Mouse (Mus musculus) embryonic facial prominence, embryonic 15.5 days (tissue): ENCODE results near the gene C2. TPM values are rescaled to one million over a fixed set of nuclear protein-coding genes. Genes with fewer than 3 reads are reported as not detected.

Experiments used
- ATAC-seq: fragments of 200-750 bp; cut with Nextera tagmentation; 2 replicates; pipeline ENCODE4 v1.8.0; 2017; ENCODE audit warnings: low read depth, moderate TSS enrichment; ENCODE audit not compliant: insufficient number of reproducible peaks, low FRiP score, low TSS enrichment
- H3K27ac ChIP-seq: fragments of 300-500 bp; sonication (generic); replicated peaks from 2 replicates; pipeline ENCODE4 v1.5.1; 2015; ENCODE audit warnings: mild to moderate bottlenecking, inconsistent platforms
- H3K27me3 ChIP-seq: fragments of 300-500 bp; sonication (generic); 2 replicates; pipeline ENCODE4 v1.6.1; 2015; ENCODE audit warnings: inconsistent platforms
- H3K36me3 ChIP-seq: fragments of 300-500 bp; sonication (generic); 2 replicates; pipeline ENCODE4 v1.6.1; 2015; ENCODE audit warnings: mild to moderate bottlenecking, inconsistent platforms
- H3K4me1 ChIP-seq: fragments of 300-500 bp; sonication (generic); 2 replicates; pipeline ENCODE4 v1.6.1; 2015; ENCODE audit warnings: inconsistent platforms
- H3K4me2 ChIP-seq: fragments of 300-500 bp; sonication (generic); replicated peaks from 2 replicates; pipeline ENCODE4 v1.6.1; 2015; ENCODE audit warnings: mild to moderate bottlenecking, inconsistent platforms
- H3K4me3 ChIP-seq: fragments of 300-500 bp; sonication (generic); replicated peaks from 2 replicates; pipeline ENCODE4 v1.5.1; 2015; ENCODE audit warnings: mild to moderate bottlenecking, inconsistent platforms
- H3K9ac ChIP-seq: fragments of 300-500 bp; sonication (generic); 2 replicates; pipeline ENCODE4 v1.6.1; 2015; ENCODE audit warnings: inconsistent platforms
- H3K9me3 ChIP-seq: fragments of 300-500 bp; sonication (generic); replicated peaks from 2 replicates; pipeline ENCODE4 v1.6.1; 2016; ENCODE audit warnings: inconsistent platforms
- WGBS: fragments of 180-500 bp; shearing (Covaris S2); methylation state at CpG from one replicate; pipeline ENCODE4 v1.1.7; 2015; 5-methylcytosine and 5-hydroxymethylcytosine counted together
- polyA plus RNA-seq: library from polyadenylated mRNA; unstranded; fragments of >200 nt; fragmentation: Nextera tagmentation; extraction: Ambion mirVana; gene quantifications from 2 replicates; pipeline ENCODE4 v1.2.1, GENCODE M21; 2015

The C2 gene
- polyA plus RNA-seq, result 6.7 and 7.3 TPM in 2 replicates

DNA sequence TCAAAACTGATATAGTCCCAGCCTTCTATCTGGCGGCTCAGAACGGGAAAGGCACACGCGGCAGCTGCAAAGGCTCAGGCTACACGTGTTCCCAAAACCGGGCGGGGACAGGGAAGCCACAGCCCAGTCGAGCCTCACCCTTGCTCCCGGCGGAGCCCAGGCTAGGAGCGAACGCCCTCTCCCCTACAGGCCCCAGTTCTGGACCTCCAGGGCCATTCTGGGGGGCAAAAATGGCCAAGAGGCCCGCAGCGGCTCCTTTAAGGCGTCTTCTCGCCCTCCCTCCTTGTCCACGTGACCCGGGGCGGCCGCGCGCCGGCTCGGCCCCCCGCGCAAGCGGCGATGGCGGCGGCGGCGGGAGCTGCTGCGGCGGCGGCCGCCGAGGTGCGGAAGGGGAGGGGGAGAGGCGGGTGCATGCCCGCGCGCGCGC lies at the start of gene C2, which contains the start of gene Ehmt2:
Gene C2 (minus strand): TSS at position 106 of the 427 bp plus-strand sequence.
Gene Ehmt2 (plus strand): TSS at position 310 of the 427 bp plus-strand sequence.
- WGBS, result 0% methylated on average over 43 of the region's 44 CpGs

DNA sequence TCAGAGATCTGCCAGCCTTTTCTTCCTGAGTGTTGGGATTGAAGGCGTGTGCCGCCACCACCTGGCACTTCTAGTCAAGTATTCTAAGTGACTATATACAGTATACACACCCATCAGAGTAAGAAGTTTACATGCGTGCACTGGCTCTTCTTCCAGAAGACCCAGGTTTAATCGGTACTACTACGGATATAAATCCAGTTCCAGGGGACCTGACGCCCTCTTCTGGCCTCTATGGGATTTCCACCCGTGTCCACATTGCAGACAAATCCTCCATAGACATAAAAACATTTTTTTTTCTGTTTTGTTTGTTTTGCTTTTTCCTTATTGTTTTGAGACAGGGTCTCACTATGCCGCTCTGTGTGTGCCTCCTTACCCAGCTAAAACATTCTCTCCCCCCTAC lies 49.5 kb upstream of the C2 start:
- WGBS, result 22% methylated on average over 8 of the region's 8 CpGs
- H3K4me2 ChIP-seq, result no peak overlapping the region
- no peaks in the 10 kb centered on the region for H3K9me3 ChIP-seq
- H3K27me3 ChIP-seq, result no peaks in the 10 kb centered on the region
- H3K9ac ChIP-seq, result no peak overlapping the region
- peaks cover 24% of the 10 kb centered on the region for H3K4me1 ChIP-seq
- H3K4me3 ChIP-seq, result no peak overlapping the region
- no peak overlapping the region for H3K27ac ChIP-seq
- peaks cover 21% of the 10 kb centered on the region for H3K36me3 ChIP-seq
- ATAC-seq, result no peak

More for the DNA sequence above, at the start of gene C2, which contains the start of gene Ehmt2:
- Histone ChIP-seq H3K27ac (peak within 1 kb of the TSS; percentile 97), H3K9ac (peak within 1 kb of the TSS; percentile 90), H3K36me3 (peaks cover 22% of the 10 kb centered on the region), H3K4me1 (peaks cover 30% of the 10 kb centered on the region), H3K4me2 (peak within 1 kb of the TSS; percentile 70), H3K27me3 (no peaks in the 10 kb centered on the region), H3K4me3 (peak within 1 kb of the TSS; percentile 85), H3K9me3 (no peaks in the 10 kb centered on the region)
- peak; percentile 32 for ATAC-seq

DNA sequence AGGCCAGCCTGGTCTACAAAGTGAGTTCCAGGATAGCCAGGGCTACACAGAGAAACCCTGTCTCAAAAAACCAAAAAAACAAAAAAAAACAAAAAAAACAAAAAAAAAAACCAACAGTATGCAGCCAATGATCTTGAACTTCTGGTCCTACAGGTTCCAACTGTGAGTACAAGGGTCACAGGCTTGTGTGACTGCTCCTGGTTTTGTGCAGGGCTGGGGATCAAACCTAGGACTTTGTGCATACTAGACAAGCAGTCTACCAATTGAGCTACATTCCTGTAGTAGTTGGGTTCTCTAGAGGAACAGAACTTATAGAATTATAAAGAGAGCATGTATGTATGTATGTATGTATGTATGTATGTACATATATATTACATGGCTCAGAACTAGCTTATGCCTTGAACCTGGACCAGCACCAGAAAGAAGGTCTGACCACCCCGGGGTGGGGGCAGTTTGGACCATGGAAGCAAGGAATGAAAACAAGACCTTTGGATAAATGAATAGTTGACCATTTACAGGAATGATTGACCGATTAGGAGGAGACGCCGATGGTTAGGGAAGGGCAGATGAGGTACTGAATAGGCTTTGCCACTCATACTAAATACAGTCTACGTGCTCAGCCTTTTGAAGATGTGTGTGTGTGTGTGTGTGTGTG lies 48.5 kb upstream of the C2 start:
- no peak overlapping the region for H3K4me2 ChIP-seq
- H3K27ac ChIP-seq, result no peak overlapping the region
- ATAC-seq, result no peak
- H3K27me3 ChIP-seq, result no peaks in the 10 kb centered on the region
- peaks cover 29% of the 10 kb centered on the region for H3K4me1 ChIP-seq
- no peaks in the 10 kb centered on the region for H3K9me3 ChIP-seq
- no peak overlapping the region for H3K9ac ChIP-seq
- H3K4me3 ChIP-seq, result no peak overlapping the region
- peaks cover 21% of the 10 kb centered on the region for H3K36me3 ChIP-seq
- 90% methylated on average over 5 of the region's 5 CpGs for WGBS

DNA sequence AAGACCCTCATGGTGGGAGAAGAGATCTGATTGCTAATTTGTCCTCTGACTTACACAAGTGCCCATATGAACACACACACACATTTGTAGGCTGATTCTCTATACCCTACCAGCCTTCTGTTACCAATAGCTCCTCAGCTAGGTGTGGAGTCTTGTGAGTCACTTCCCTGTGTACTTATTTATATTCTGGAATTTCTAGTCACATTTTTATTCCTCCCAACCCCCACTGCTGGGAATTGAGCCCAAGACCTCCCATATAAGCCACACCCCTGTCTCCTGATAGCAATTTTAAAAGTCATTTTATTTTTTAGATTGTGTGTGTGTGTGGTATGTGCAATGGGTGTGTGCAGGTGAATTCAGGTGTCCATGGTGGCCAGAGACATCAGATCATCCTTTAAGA lies 46.3 kb upstream of the C2 start:
- Histone ChIP-seq H3K4me3 (no peak overlapping the region), H3K4me2 (no peak overlapping the region), H3K27me3 (no peaks in the 10 kb centered on the region), H3K4me1 (peaks cover 18% of the 10 kb centered on the region), H3K36me3 (peaks cover 5% of the 10 kb centered on the region; the same call in 1 of the 2 replicates), H3K9me3 (no peaks in the 10 kb centered on the region), H3K9ac (no peak overlapping the region), H3K27ac (no peak overlapping the region)
- ATAC-seq, result no peak

DNA sequence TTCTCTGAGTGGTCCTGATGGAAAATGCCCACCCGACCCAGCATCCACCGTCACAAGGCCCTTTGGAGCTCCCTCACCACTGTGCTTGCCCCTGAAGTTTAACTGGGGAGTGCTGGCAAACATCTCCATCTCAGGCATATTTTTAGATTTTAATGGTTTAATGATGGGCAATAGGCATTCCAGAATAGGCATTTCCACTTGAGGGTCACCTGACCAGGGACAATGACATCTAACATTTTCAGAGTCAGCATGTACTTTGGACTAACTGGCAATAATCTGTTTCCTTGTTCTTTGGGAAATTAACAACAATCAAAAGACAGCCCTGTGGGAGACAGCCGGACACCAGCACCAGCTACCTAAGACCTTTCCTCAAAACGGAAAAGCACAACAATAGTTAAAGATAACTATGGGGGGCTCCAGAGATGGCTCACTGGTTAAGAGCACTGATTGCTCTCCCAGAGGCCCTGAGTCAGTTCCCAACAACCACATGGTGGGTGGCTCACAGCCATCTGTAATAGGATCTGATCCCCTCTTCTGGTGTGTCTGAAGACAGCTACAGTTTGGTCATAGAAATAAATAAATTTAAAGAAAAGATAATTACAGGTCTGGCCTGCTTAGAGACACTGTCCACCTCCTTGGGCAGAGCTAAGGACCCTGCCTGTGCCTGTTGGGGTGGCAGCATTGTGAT lies 45.2 kb upstream of the C2 start:
- H3K27me3 ChIP-seq, result no peaks in the 10 kb centered on the region
- no peaks in the 10 kb centered on the region for H3K9me3 ChIP-seq
- peaks cover 18% of the 10 kb centered on the region for H3K4me1 ChIP-seq
- no peak for ATAC-seq
- no peak overlapping the region for H3K4me2 ChIP-seq
- 82% methylated on average over 4 of the region's 4 CpGs for WGBS
- no peak overlapping the region for H3K4me3 ChIP-seq
- H3K36me3 ChIP-seq, result no peaks in the 10 kb centered on the region
- no peak overlapping the region for H3K9ac ChIP-seq
- no peak overlapping the region for H3K27ac ChIP-seq

DNA sequence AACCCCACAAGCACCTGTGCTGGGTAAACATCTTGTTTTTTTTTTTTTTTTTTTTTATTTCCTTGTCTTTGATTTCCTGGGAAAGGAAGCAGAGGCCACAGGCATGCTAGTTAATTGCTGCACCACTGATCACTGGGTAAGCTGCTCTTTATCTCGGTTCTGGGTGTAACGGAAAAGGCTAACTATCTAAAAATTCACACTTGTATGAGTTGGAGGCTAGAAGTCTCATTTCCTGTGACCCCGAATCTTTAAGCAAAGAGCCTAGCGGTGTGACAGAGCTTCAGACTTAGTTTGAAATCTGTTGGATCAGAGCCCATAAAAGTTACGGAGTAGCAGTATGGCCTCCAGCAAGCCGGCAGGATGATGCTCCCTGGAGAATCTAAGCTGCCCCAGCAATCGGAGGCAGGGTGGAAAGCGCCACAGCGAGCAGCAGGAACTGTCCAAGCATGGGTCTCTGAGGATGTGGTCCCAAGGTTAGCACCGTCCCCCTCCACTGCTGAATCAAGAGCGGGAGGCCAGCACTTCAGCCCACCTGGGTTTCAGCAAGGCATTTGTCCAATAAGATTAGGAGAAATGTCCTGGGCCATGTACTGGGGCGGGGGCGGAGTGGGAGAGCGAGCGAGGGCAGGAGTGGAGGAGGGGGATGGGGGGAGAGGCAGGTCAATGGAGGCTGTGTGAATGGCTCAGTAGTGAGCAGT lies 43.4 kb upstream of the C2 start:
- no peaks in the 10 kb centered on the region for H3K27me3 ChIP-seq
- no peak for ATAC-seq
- H3K9ac ChIP-seq, result peak overlapping the region; percentile 7; the same call in 1 of the 2 replicates
- H3K4me1 ChIP-seq, result peaks cover 18% of the 10 kb centered on the region
- WGBS, result 7% methylated on average over 15 of the region's 15 CpGs
- no peaks in the 10 kb centered on the region for H3K9me3 ChIP-seq
- H3K4me3 ChIP-seq, result peak overlapping the region; percentile 25
- H3K27ac ChIP-seq, result no peak overlapping the region
- no peaks in the 10 kb centered on the region for H3K36me3 ChIP-seq
- peak overlapping the region; percentile 46 for H3K4me2 ChIP-seq

DNA sequence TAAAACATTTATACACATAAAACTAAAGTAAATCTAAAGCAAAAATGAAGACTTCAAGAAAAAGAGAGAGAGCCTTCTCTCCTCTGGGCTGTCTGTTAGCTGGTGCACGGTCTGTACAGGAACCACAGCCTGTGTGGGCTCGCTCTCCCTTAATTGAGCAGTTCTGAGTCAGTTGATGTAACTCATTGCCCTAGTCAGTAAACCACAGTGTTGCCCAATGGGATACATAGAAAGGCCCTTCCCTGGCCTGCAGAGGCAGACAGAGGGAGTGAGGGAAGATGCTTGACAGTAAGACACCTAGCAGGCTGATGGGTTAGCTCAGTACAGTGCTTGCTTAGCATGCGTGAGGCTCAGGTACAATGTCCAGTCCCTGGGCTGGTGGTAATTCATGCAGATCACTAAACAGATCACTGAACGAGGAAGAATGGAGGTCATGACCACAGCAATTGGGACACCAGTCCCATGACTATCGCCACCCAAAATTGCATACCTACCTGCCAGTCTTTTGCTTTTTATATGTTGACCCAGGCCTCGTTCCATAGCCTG lies 40.0 kb upstream of the C2 start:
- Histone ChIP-seq H3K27me3 (no peaks in the 10 kb centered on the region), H3K9me3 (no peaks in the 10 kb centered on the region), H3K4me3 (no peak overlapping the region), H3K27ac (no peak overlapping the region), H3K9ac (no peak overlapping the region), H3K4me1 (peaks cover 17% of the 10 kb centered on the region), H3K36me3 (0 out of 2 replicates have a peak, but pooled peaks cover 7% of the 10 kb centered on the region), H3K4me2 (no peak overlapping the region)
- WGBS, result 76% methylated on average over 6 of the region's 6 CpGs
- ATAC-seq, result no peak

DNA sequence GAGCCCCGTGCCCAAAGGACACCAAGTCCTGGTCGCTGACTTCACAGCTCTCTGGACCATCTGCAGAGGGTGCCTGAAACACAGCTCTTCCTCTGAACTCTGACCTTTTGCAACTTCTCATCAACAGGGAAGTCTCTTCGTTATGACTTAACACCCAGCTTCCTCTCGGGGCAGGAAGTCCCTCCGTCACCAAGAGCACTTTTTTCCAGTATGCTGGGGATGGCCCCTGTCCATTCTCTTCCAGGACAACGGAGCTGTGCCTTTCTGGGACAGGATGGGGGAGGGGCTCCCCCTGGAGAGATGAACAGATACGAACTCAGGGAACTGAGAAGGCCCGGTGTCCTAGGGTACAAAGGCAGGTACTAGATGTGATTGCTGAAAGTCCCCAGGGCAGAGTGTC lies 36.8 kb upstream of the C2 start:
- WGBS, result 32% methylated on average over 8 of the region's 8 CpGs
- ATAC-seq, result no peak
- Histone ChIP-seq H3K27ac (no peak overlapping the region), H3K27me3 (no peaks in the 10 kb centered on the region), H3K4me3 (no peak overlapping the region), H3K4me2 (no peak overlapping the region), H3K4me1 (peaks cover 24% of the 10 kb centered on the region), H3K9me3 (no peaks in the 10 kb centered on the region), H3K36me3 (0 out of 2 replicates have a peak, but pooled peaks cover 7% of the 10 kb centered on the region), H3K9ac (no peak overlapping the region)

DNA sequence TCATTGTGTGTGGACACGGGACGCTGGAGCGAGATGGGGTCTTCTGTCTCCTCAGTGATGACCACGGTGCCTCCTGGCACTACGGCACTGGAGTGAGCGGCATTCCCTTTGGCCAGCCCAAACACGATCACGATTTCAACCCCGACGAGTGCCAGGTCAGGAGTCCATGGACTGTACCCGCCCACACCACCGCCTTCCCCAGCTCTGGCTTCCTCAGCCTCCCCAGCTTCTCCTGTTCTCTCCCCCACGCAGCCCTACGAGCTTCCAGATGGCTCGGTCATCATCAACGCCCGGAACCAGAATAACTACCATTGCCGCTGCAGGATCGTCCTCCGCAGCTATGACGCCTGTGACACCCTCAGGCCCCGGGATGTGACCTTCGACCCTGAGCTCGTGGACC lies 36.0 kb upstream of the C2 start:
- ATAC-seq, result no peak
- peaks cover 24% of the 10 kb centered on the region for H3K4me1 ChIP-seq
- H3K4me3 ChIP-seq, result no peak overlapping the region
- H3K9ac ChIP-seq, result no peak overlapping the region
- H3K36me3 ChIP-seq, result 0 out of 2 replicates have a peak, but pooled peaks cover 7% of the 10 kb centered on the region
- WGBS, result 46% methylated on average over 24 of the region's 24 CpGs
- H3K27ac ChIP-seq, result no peak overlapping the region
- H3K4me2 ChIP-seq, result no peak overlapping the region
- no peaks in the 10 kb centered on the region for H3K27me3 ChIP-seq
- H3K9me3 ChIP-seq, result no peaks in the 10 kb centered on the region

DNA sequence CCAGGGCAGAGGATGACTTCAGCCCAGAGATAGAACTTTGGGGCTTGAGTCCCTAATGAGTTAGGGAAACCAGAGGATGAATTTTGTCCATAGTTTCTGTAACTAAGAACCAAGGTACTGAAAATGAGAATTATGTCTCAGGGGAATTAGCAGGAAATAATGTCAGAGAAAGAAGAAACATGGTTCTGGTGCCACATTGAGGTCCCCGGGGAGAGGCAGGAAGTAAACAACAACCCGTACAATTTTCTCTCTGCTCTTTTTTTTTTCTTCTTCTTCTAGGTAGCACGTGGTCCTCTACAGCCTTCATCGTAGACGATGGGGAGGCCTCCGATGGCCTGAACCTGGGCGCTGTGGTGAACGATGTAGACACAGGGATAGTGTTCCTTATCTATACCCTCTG lies 34.2 kb upstream of the C2 start:
- H3K4me3 ChIP-seq, result peak overlapping the region; percentile 84
- peak overlapping the region; percentile 69; the same call in 1 of the 2 replicates for H3K9ac ChIP-seq
- no peaks in the 10 kb centered on the region for H3K27me3 ChIP-seq
- WGBS, result 85% methylated on average over 8 of the region's 8 CpGs
- no peak overlapping the region for H3K27ac ChIP-seq
- peak overlapping the region; percentile 94 for H3K4me2 ChIP-seq
- H3K4me1 ChIP-seq, result peaks cover 24% of the 10 kb centered on the region
- no peaks in the 10 kb centered on the region for H3K9me3 ChIP-seq
- 0 out of 2 replicates have a peak, but pooled peaks cover 7% of the 10 kb centered on the region for H3K36me3 ChIP-seq
- ATAC-seq, result no peak

DNA sequence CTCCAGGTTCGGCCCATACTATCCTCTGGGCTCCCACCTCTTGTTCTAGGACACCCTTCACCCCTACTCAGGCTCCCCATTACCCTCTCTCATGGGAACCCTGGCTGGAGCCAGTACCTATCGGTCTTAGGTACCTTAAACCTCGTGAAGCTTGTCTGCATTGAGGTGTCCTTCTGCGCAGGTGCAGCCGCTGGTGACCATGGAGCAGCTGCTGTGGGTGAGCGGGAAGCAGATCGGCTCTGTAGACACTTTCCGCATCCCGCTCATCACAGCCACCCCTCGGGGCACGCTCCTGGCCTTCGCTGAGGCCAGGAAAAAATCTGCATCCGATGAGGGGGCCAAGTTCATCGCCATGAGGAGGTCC lies 33.7 kb upstream of the C2 start:
- Histone ChIP-seq H3K36me3 (0 out of 2 replicates have a peak, but pooled peaks cover 7% of the 10 kb centered on the region), H3K27ac (no peak overlapping the region), H3K27me3 (no peaks in the 10 kb centered on the region), H3K9ac (peak overlapping the region; percentile 69), H3K4me3 (peak overlapping the region; percentile 84), H3K4me2 (peak overlapping the region; percentile 94), H3K4me1 (peaks cover 24% of the 10 kb centered on the region), H3K9me3 (no peaks in the 10 kb centered on the region)
- 14% methylated on average over 14 of the region's 14 CpGs for WGBS
- no peak for ATAC-seq
